Mouse (Mus musculus) CH12.LX (cell line): ENCODE measurements around the gene Gpx6. TPM values are rescaled to one million over a fixed set of nuclear protein-coding genes. Genes with fewer than 3 reads are reported as not detected.

Experiments
- DNase-seq: peaks from one replicate; pipeline ENCODE4 v3.0.0-alpha.2; 2013; ENCODE audit errors: extremely low read depth
- H3K27ac ChIP-seq: 2 replicates; pipeline ENCODE4 v1.5.1; 2012; ENCODE audit warnings: low read depth, mild to moderate bottlenecking, control low read depth, moderate library complexity; ENCODE audit not compliant: insufficient read depth
- H3K27me3 ChIP-seq: replicated peaks from 2 replicates; pipeline ENCODE3; 2012; ENCODE audit warnings: inconsistent platforms
- H3K36me3 ChIP-seq, 2 experiments: replicated peaks in 1 of 2; 2 replicates each; pipeline versions ENCODE3 to v1.6.1; 2012; ENCODE audit warnings: inconsistent platforms in 1 of 2, low read length in 1 of 2, mild to moderate bottlenecking in 1 of 2, mixed read lengths in 1 of 2, moderate library complexity in 1 of 2; ENCODE audit not compliant: control insufficient read depth in 1 of 2, insufficient read depth in 1 of 2
- H3K4me1 ChIP-seq, 2 experiments: 2 replicates each; pipeline ENCODE4 v1.6.1; 2012; ENCODE audit warnings: inconsistent platforms in 1 of 2, moderate library complexity in 1 of 2; ENCODE audit not compliant: insufficient read depth in 2 of 2, control insufficient read depth in 1 of 2
- H3K4me2 ChIP-seq: 2 replicates; pipeline ENCODE4 v1.6.1; 2012; ENCODE audit warnings: low read depth, mild to moderate bottlenecking, control low read depth; ENCODE audit not compliant: poor library complexity, insufficient read depth, severe bottlenecking
- H3K4me3 ChIP-seq, 3 experiments: fragments of 150-350 bp in 1 of 3; sonication (generic) in 1 of 3; replicated peaks in 1 of 3; 2 replicates each; pipeline versions ENCODE3 to v1.5.1; 2011 to 2012; ENCODE audit warnings: low read depth in 2 of 3, low read length in 2 of 3, mild to moderate bottlenecking in 2 of 3, moderate library complexity in 2 of 3, control low read depth in 1 of 3, improper control_type of control experiment in 1 of 3, inconsistent platforms in 1 of 3, mixed read lengths in 1 of 3; ENCODE audit not compliant: poor library complexity in 1 of 3
- H3K79me2 ChIP-seq: replicated peaks from 2 replicates; pipeline ENCODE4 v1.6.1; 2012; ENCODE audit warnings: mild to moderate bottlenecking, moderate library complexity; ENCODE audit not compliant: control insufficient read depth, poor library complexity, insufficient read depth, severe bottlenecking; ENCODE audit errors: extremely low read depth
- H3K9ac ChIP-seq: 2 replicates; pipeline ENCODE4 v1.6.1; 2012; ENCODE audit warnings: low read depth, mild to moderate bottlenecking, control low read depth, moderate library complexity; ENCODE audit not compliant: insufficient read depth
- H3K9me3 ChIP-seq: replicated peaks from 2 replicates; pipeline ENCODE3; 2012; ENCODE audit warnings: low read length, inconsistent platforms, mixed read lengths
- BHLHE40 ChIP-seq: IDR thresholded peaks from 2 replicates; pipeline ENCODE4 v1.6.1; 2011; ENCODE audit warnings: mild to moderate bottlenecking, low read depth, low read length, improper control_type of control experiment
- CHD1 ChIP-seq: IDR thresholded peaks from 2 replicates; pipeline ENCODE4 v1.6.1; 2012; ENCODE audit warnings: low read depth, low read length, improper control_type of control experiment, inconsistent platforms
- CHD2 ChIP-seq: IDR thresholded peaks from 2 replicates; pipeline ENCODE4 v1.6.1; 2011; ENCODE audit warnings: low read length, improper control_type of control experiment
- E2F4 ChIP-seq: IDR thresholded peaks from 2 replicates; pipeline ENCODE4 v1.6.1; 2011; ENCODE audit warnings: low read depth, low read length, improper control_type of control experiment; ENCODE audit not compliant: insufficient replicate concordance
- ELF1 ChIP-seq: IDR thresholded peaks from 2 replicates; pipeline ENCODE4 v1.6.1; 2014; ENCODE audit warnings: low read depth, mild to moderate bottlenecking, inconsistent platforms, low read length, improper control_type of control experiment
- EP300 ChIP-seq: IDR thresholded peaks from 2 replicates; pipeline ENCODE4 v1.6.1; 2011; ENCODE audit warnings: low read length, improper control_type of control experiment
- ETS1 ChIP-seq: conservative IDR thresholded peaks from 2 replicates; pipeline ENCODE4 v1.6.1; 2012; ENCODE audit warnings: low read depth, mild to moderate bottlenecking, inconsistent platforms, low read length, improper control_type of control experiment, moderate library complexity
- IRF4 ChIP-seq: IDR thresholded peaks from 2 replicates; pipeline ENCODE4 v1.6.1; 2014; ENCODE audit warnings: low read depth, mild to moderate bottlenecking, inconsistent platforms, low read length, improper control_type of control experiment
- JUN ChIP-seq: IDR thresholded peaks from 2 replicates; pipeline ENCODE4 v1.6.1; 2011; ENCODE audit warnings: low read depth, mild to moderate bottlenecking, low read length, improper control_type of control experiment, moderate library complexity; ENCODE audit not compliant: insufficient read depth
- JUND ChIP-seq: conservative IDR thresholded peaks from 2 replicates; pipeline ENCODE4 v1.6.1; 2011; ENCODE audit warnings: low read depth, low read length, improper control_type of control experiment
- MAFK ChIP-seq: IDR thresholded peaks from 2 replicates; pipeline ENCODE4 v1.6.1; 2011; ENCODE audit warnings: low read length, improper control_type of control experiment; ENCODE audit not compliant: insufficient replicate concordance
- MAX ChIP-seq: IDR thresholded peaks from 2 replicates; pipeline ENCODE4 v1.6.1; 2011; ENCODE audit warnings: low read length, improper control_type of control experiment
- MEF2A ChIP-seq: IDR thresholded peaks from 2 replicates; pipeline ENCODE4 v1.6.1; 2014; ENCODE audit warnings: low read depth, mild to moderate bottlenecking, inconsistent platforms, low read length, improper control_type of control experiment, borderline replicate concordance
- MXI1 ChIP-seq: IDR thresholded peaks from 2 replicates; pipeline ENCODE4 v1.6.1; 2011; ENCODE audit warnings: mild to moderate bottlenecking, low read depth, low read length, improper control_type of control experiment
- NRF1 ChIP-seq: IDR thresholded peaks from 2 replicates; pipeline ENCODE4 v1.6.1; 2014; ENCODE audit warnings: low read depth, mild to moderate bottlenecking, inconsistent platforms, low read length, improper control_type of control experiment, moderate library complexity
- PAX5 ChIP-seq: IDR thresholded peaks from 2 replicates; pipeline ENCODE4 v1.6.1; 2012; ENCODE audit warnings: low read length, inconsistent platforms, mixed read lengths
- RAD21 ChIP-seq: IDR thresholded peaks from 2 replicates; pipeline ENCODE4 v1.6.1; 2011; ENCODE audit warnings: low read depth, mild to moderate bottlenecking, low read length, improper control_type of control experiment, moderate library complexity
- SIN3A ChIP-seq: IDR thresholded peaks from 2 replicates; pipeline ENCODE4 v1.6.1; 2012; ENCODE audit warnings: low read length, improper control_type of control experiment, inconsistent platforms
- TBP ChIP-seq: conservative IDR thresholded peaks from 2 replicates; pipeline ENCODE4 v1.6.1; 2011; ENCODE audit warnings: low read depth, low read length, improper control_type of control experiment
- TCF12 ChIP-seq: IDR thresholded peaks from 2 replicates; pipeline ENCODE4 v1.6.1; 2014; ENCODE audit warnings: low read depth, mild to moderate bottlenecking, inconsistent platforms, low read length, improper control_type of control experiment
- UBTF ChIP-seq: IDR thresholded peaks from 2 replicates; pipeline ENCODE4 v1.6.1; 2012; ENCODE audit warnings: low read depth, mild to moderate bottlenecking, inconsistent platforms, low read length, improper control_type of control experiment, moderate library complexity
- USF2 ChIP-seq: conservative IDR thresholded peaks from 2 replicates; pipeline ENCODE4 v1.6.1; 2011; ENCODE audit warnings: low read depth, low read length, improper control_type of control experiment
- ZC3H11A ChIP-seq: IDR thresholded peaks from 2 replicates; pipeline ENCODE4 v1.6.1; 2012; ENCODE audit warnings: low read depth, mild to moderate bottlenecking, inconsistent platforms, low read length, improper control_type of control experiment
- ZKSCAN1 ChIP-seq: IDR thresholded peaks from 2 replicates; pipeline ENCODE4 v1.6.1; 2012; ENCODE audit warnings: low read depth, inconsistent platforms, low read length, improper control_type of control experiment, borderline replicate concordance
- ZNF384 ChIP-seq: IDR thresholded peaks from 2 replicates; pipeline ENCODE4 v1.6.1; 2012; ENCODE audit warnings: low read depth, low read length, improper control_type of control experiment, inconsistent platforms
- dilution Hi-C: fragments of 300-500 bp; cut with MboI; formaldehyde crosslinking; loops from 2 replicates; pipeline ENCODE4 v1.14.3; 2020; ENCODE audit warnings: low sequenced_read_pairs; ENCODE audit not compliant: extremely low pct_unique_long_range_greater_than_20kb, extremely low pct_ligation_motif_present
- in situ Hi-C: fragments of 300-500 bp; cut with MboI; formaldehyde crosslinking; loops from 3 replicates; pipeline ENCODE4 v1.14.3; 2019; ENCODE audit warnings: low sequenced_read_pairs, low pct_ligation_motif_present, low pct_unique_long_range_greater_than_20kb, mixed read lengths
- polyA plus RNA-seq: library from polyadenylated mRNA; unstranded; fragments of >175 nt; gene quantifications from 2 replicates; pipeline ENCODE4 v1.2.1, GENCODE M21; 2012; ENCODE audit warnings: low read depth; ENCODE audit not compliant: insufficient read length
- total RNA-seq, 2 experiments: library from RNA; depleted of rRNA; stranded (reverse); fragments of 300-350 nt in 1 of 2; fragments of >200 nt in 1 of 2; gene quantifications; 2 replicates each; pipeline ENCODE4 v1.2.3; 2012 to 2014

The Gpx6 gene
- total and polyA plus RNA-seq, 3 experiments: 1.4 to 2.2 TPM; not detected in 1

DNA sequence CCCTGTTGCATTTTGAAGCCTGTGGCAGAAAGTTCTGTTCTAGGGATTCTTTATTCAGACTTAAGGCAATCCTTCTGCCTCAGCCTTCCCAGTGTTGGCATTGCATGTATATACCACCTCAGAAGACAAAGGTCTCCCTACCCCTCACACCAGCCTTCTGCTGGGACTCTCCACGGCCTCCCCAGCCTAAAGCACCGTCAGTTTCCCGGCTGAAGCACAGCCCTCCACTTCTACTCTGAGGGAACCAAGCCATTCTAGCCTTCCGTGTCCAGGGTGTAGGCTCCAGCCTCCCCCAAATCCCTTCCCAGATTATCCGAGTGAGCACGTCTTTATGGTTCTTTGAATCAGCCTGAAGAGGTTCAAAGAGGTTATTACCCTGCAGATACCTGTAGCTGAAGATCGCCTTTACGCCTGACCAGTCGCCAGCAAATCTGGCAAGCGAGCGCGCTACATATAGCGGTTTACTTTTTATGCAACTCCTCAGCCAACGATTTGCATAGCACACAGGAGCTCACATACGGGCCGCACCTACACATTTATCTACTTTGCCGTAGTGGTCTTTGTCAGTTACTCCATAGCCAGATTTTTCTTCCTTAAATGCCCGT lies 10.1 kb downstream of the Gpx6 start:
- no peaks in the 10 kb centered on the region for H3K9me3 ChIP-seq
- no peak overlapping the region for H3K4me3 ChIP-seq
- in situ Hi-C loops (no loop called here), dilution Hi-C loops (no loop called here)
- no peaks in the 10 kb centered on the region for H3K36me3 ChIP-seq
- TF ChIP-seq MAX: no peak
- TF ChIP-seq TBP: no peak
- TF ChIP-seq IRF4: no peak
- no peak for TF ChIP-seq USF2
- no peak for TF ChIP-seq TCF12
- TF ChIP-seq MXI1: no peak
- TF ChIP-seq CHD2: no peak
- TF ChIP-seq ZC3H11A: no peak
- TF ChIP-seq ETS1: no peak
- TF ChIP-seq PAX5: no peak
- TF ChIP-seq RAD21: no peak
- TF ChIP-seq CHD1: no peak
- no peak for TF ChIP-seq JUND
- TF ChIP-seq BHLHE40: no peak
- TF ChIP-seq MAFK: no peak
- no peak for TF ChIP-seq ZKSCAN1
- no peak for TF ChIP-seq ELF1
- no peak for TF ChIP-seq SIN3A
- no peak overlapping the region for H3K9ac ChIP-seq
- no peak overlapping the region for H3K4me2 ChIP-seq
- DNase-seq: no peak
- H3K27me3 ChIP-seq: no peaks in the 10 kb centered on the region
- H3K27ac ChIP-seq: no peak overlapping the region
- peaks cover 0 to 22% of the 10 kb centered on the region in 2 experiments; a peak in 2 of 4 replicates for H3K4me1 ChIP-seq
- no peaks in the 10 kb centered on the region for H3K79me2 ChIP-seq

DNA sequence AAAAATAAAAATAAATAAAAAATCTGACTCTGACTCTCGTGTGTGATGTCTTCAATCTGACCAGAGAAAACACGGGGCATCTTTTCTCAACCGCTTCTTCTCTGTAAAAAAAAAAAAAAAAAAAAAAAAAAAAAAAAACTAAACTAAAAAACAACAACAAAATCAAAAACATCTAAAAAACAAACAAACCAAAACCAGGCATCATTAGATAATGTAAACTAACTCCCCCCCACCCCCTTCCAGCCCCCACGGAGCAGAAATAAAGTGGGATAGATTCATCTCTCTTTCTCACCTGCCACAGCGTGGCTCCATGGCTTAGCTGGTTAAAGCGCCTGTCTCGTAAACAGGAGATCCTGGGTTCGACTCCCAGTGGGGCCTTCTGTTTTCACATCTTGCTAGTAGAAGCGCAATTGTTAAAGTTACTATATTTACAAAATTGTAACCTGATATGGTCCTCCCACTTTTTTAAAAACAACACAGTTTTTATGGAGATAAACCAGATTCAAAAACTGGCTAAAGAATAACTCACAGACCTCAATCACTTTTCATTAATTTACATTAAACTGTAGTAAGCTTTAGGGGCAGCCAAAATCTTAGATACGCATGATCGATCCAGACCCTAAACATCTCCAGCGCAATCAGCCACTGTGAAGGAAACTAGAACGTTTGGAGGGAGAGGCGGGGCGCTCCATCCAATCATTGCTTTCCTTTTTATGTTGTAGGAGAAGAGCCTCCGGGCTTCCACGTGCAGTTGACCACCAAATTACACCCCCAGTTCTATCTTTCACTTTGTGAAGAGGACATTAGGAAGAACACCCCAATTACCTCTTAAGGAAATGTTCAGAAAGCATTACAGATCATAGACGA lies 10.8 kb downstream of the Gpx6 start:
- Histone ChIP-seq H3K4me2 (peak overlapping the region; percentile 93), H3K79me2 (no peaks in the 10 kb centered on the region), H3K36me3 (no peaks in the 10 kb centered on the region), H3K9me3 (no peaks in the 10 kb centered on the region), H3K9ac (no peak overlapping the region), H3K27ac (no peak overlapping the region), H3K4me1 (peaks cover 0 to 27% of the 10 kb centered on the region in 2 experiments; a peak in 2 of 4 replicates), H3K27me3 (peaks cover 5% of the 10 kb centered on the region), H3K4me3 (peak overlapping the region in 2 of 3 experiments; percentile 21 to 58)
- in situ Hi-C loops (no loop called here), dilution Hi-C loops (no loop called here)
- DNase-seq: peak; percentile 83
- TF ChIP-seq RAD21 (no peak), NRF1 (peak; percentile 59; the same call in 1 of the 2 replicates), ELF1 (peak; percentile 93), E2F4 (0 out of 2 replicates have a peak, but pooled peaks have one; percentile 37), ZKSCAN1 (no peak), TBP (peak; percentile 99), UBTF (no peak), ZNF384 (peak; percentile 76), CHD2 (no peak), ETS1 (no peak), MAX (no peak), IRF4 (no peak), MAFK (peak; percentile 92), EP300 (no peak), SIN3A (no peak), JUN (no peak), MEF2A (no peak)
